Mouse (Mus musculus) limb, embryonic 10.5 days (tissue): Measurements from ENCODE around the gene 1810062G17Rik. TPM values are rescaled to one million over a fixed set of nuclear protein-coding genes. Genes with fewer than 3 reads are reported as not detected.

Source experiments
- DNase-seq: peaks from one replicate; pipeline ENCODE4 v3.0.0-alpha.2; 2017; ENCODE audit warnings: low spot score
- H3K27ac ChIP-seq: fragments of 300-500 bp; sonication (generic); 2 replicates; pipeline ENCODE4 v1.5.1; 2016; ENCODE audit warnings: mild to moderate bottlenecking
- H3K27me3 ChIP-seq: fragments of 300-500 bp; sonication (generic); 2 replicates; pipeline ENCODE4 v1.6.1; 2016; ENCODE audit warnings: low read depth, mild to moderate bottlenecking; ENCODE audit not compliant: poor library complexity, severe bottlenecking
- H3K36me3 ChIP-seq: fragments of 300-500 bp; sonication (generic); 2 replicates; pipeline ENCODE4 v1.6.1; 2016; ENCODE audit warnings: mild to moderate bottlenecking, moderate library complexity
- H3K4me1 ChIP-seq: fragments of 300-500 bp; sonication (generic); 2 replicates; pipeline ENCODE4 v1.6.1; 2016
- H3K4me3 ChIP-seq: fragments of 300-500 bp; sonication (generic); 2 replicates; pipeline ENCODE4 v1.5.1; 2016; ENCODE audit warnings: mild to moderate bottlenecking, moderate library complexity
- H3K9me3 ChIP-seq: fragments of 300-500 bp; sonication (generic); replicated peaks from 2 replicates; pipeline ENCODE4 v1.6.1; 2016; ENCODE audit warnings: mild to moderate bottlenecking
- WGBS: fragments of 180-500 bp; shearing (Covaris S2); methylation state at CpG from one replicate; pipeline ENCODE4 v1.1.7; 2016; 5-methylcytosine and 5-hydroxymethylcytosine counted together
- polyA plus RNA-seq: library from polyadenylated mRNA; unstranded; fragments of >200 nt; fragmentation: Nextera tagmentation; extraction: Ambion mirVana; gene quantifications from 2 replicates; pipeline ENCODE4 v1.2.1, GENCODE M21; 2016

1810062G17Rik gene
- polyA plus RNA-seq, result 0.55 and 0.84 TPM in 2 replicates

GRCm38 (mm10) chr3:36475532-36476087 is at the start of gene 1810062G17Rik, which contains the start of gene Anxa5:
Gene 1810062G17Rik (plus strand): TSS chr3:36475937.
Gene Anxa5 (minus strand): TSS chr3:36475894.
- under 1% methylated on average over 32 of the region's 32 CpGs for WGBS
- Histone ChIP-seq H3K9me3 (no peaks in the 10 kb centered on the region), H3K4me1 (peaks cover 22% of the 10 kb centered on the region), H3K4me3 (peak within 1 kb of the TSS; percentile 72), H3K27me3 (no peaks in the 10 kb centered on the region), H3K36me3 (no peaks in the 10 kb centered on the region), H3K27ac (peak within 1 kb of the TSS; percentile 86)
- peak; percentile 94 for DNase-seq

GRCm38 (mm10) chr3:36427386-36427785 is 48.4 kb upstream of the 1810062G17Rik start:
- Histone ChIP-seq H3K4me3 (no peak overlapping the region), H3K36me3 (no peaks in the 10 kb centered on the region), H3K27me3 (no peaks in the 10 kb centered on the region), H3K4me1 (no peaks in the 10 kb centered on the region), H3K27ac (no peak overlapping the region), H3K9me3 (no peaks in the 10 kb centered on the region)
- DNase-seq, result no peak
- WGBS, result 97% methylated on average over 8 of the region's 8 CpGs

- H3K36me3 ChIP-seq, result no peaks in the 10 kb centered on the region
- H3K4me3 ChIP-seq, result no peak overlapping the region
- H3K27me3 ChIP-seq, result no peaks in the 10 kb centered on the region
- 97% methylated on average over 1 of the region's 1 CpGs for WGBS
- H3K9me3 ChIP-seq, result no peaks in the 10 kb centered on the region
- no peaks in the 10 kb centered on the region for H3K4me1 ChIP-seq
- no peak overlapping the region for H3K27ac ChIP-seq
- DNase-seq, result no peak
Observed at GRCm38 (mm10) chr3:36430360-36430759, 45.4 kb upstream of the 1810062G17Rik start.

GRCm38 (mm10) chr3:36440280-36440679 is 35.5 kb upstream of the 1810062G17Rik start:
- no peak for DNase-seq
- 83% methylated on average over 4 of the region's 4 CpGs for WGBS
- H3K27ac ChIP-seq, result no peak overlapping the region
- no peaks in the 10 kb centered on the region for H3K27me3 ChIP-seq
- no peaks in the 10 kb centered on the region for H3K4me1 ChIP-seq
- H3K9me3 ChIP-seq, result no peaks in the 10 kb centered on the region
- H3K4me3 ChIP-seq, result no peak overlapping the region
- H3K36me3 ChIP-seq, result no peaks in the 10 kb centered on the region

- Histone ChIP-seq H3K4me3 (no peak overlapping the region), H3K36me3 (no peaks in the 10 kb centered on the region), H3K4me1 (no peaks in the 10 kb centered on the region), H3K9me3 (no peaks in the 10 kb centered on the region), H3K27ac (no peak overlapping the region), H3K27me3 (no peaks in the 10 kb centered on the region)
- peak; percentile 56 for DNase-seq
- WGBS, result 2% methylated on average over 2 of the region's 2 CpGs
Observed at GRCm38 (mm10) chr3:36442426-36442825, 33.3 kb upstream of the 1810062G17Rik start.

- no peak overlapping the region for H3K4me3 ChIP-seq
- H3K27ac ChIP-seq, result no peak overlapping the region
- 0 out of 2 replicates have a peak, but pooled peaks cover 2% of the 10 kb centered on the region for H3K36me3 ChIP-seq
- H3K27me3 ChIP-seq, result no peaks in the 10 kb centered on the region
- 89% methylated on average over 3 of the region's 3 CpGs for WGBS
- H3K4me1 ChIP-seq, result peaks cover 21% of the 10 kb centered on the region
- H3K9me3 ChIP-seq, result no peaks in the 10 kb centered on the region
- DNase-seq, result no peak
Observed at GRCm38 (mm10) chr3:36446041-36446440, 29.7 kb upstream of the 1810062G17Rik start.

GRCm38 (mm10) chr3:36446506-36446905 is 29.2 kb upstream of the 1810062G17Rik start:
- 0 out of 2 replicates have a peak, but pooled peaks cover 2% of the 10 kb centered on the region for H3K36me3 ChIP-seq
- peaks cover 21% of the 10 kb centered on the region for H3K4me1 ChIP-seq
- WGBS, result 85% methylated on average over 5 of the region's 5 CpGs
- no peaks in the 10 kb centered on the region for H3K27me3 ChIP-seq
- H3K27ac ChIP-seq, result no peak overlapping the region
- no peak for DNase-seq
- H3K9me3 ChIP-seq, result no peaks in the 10 kb centered on the region
- H3K4me3 ChIP-seq, result no peak overlapping the region

GRCm38 (mm10) chr3:36446918-36447317 is 28.8 kb upstream of the 1810062G17Rik start:
- no peaks in the 10 kb centered on the region for H3K9me3 ChIP-seq
- 0 out of 2 replicates have a peak, but pooled peaks cover 2% of the 10 kb centered on the region for H3K36me3 ChIP-seq
- no peaks in the 10 kb centered on the region for H3K27me3 ChIP-seq
- DNase-seq, result no peak
- no peak overlapping the region for H3K27ac ChIP-seq
- 80% methylated on average over 6 of the region's 6 CpGs for WGBS
- no peak overlapping the region for H3K4me3 ChIP-seq
- peaks cover 21% of the 10 kb centered on the region for H3K4me1 ChIP-seq

- peak; percentile 50 for DNase-seq
Observed at GRCm38 (mm10) chr3:36449292-36450165, 26.2 kb upstream of the 1810062G17Rik start.

GRCm38 (mm10) chr3:36452502-36452901 is 23.2 kb upstream of the 1810062G17Rik start:
- 89% methylated on average over 1 of the region's 1 CpGs for WGBS
- Histone ChIP-seq H3K27ac (no peak overlapping the region), H3K4me1 (peaks cover 21% of the 10 kb centered on the region), H3K4me3 (no peak overlapping the region), H3K36me3 (peaks cover 19% of the 10 kb centered on the region), H3K27me3 (no peaks in the 10 kb centered on the region), H3K9me3 (no peaks in the 10 kb centered on the region)
- no peak for DNase-seq

More at GRCm38 (mm10) chr3:36449292-36450165, 26.2 kb upstream of the 1810062G17Rik start:
- no peaks in the 10 kb centered on the region for H3K27me3 ChIP-seq
- peaks cover 8% of the 10 kb centered on the region; the same call in 1 of the 2 replicates for H3K36me3 ChIP-seq
- H3K27ac ChIP-seq, result peak overlapping the region; percentile 75
- peaks cover 21% of the 10 kb centered on the region for H3K4me1 ChIP-seq
- no peak overlapping the region for H3K4me3 ChIP-seq
- H3K9me3 ChIP-seq, result no peaks in the 10 kb centered on the region
- WGBS, result 31% methylated on average over 20 of the region's 20 CpGs

- Histone ChIP-seq H3K27ac (no peak overlapping the region), H3K4me3 (no peak overlapping the region), H3K9me3 (no peaks in the 10 kb centered on the region), H3K4me1 (peaks cover 1% of the 10 kb centered on the region), H3K36me3 (peaks cover 18% of the 10 kb centered on the region), H3K27me3 (no peaks in the 10 kb centered on the region)
- no peak for DNase-seq
- WGBS, result 93% methylated on average over 8 of the region's 8 CpGs
Observed at GRCm38 (mm10) chr3:36455124-36455523, 20.6 kb upstream of the 1810062G17Rik start.

GRCm38 (mm10) chr3:36455566-36455965 is 20.2 kb upstream of the 1810062G17Rik start:
- H3K27me3 ChIP-seq, result no peaks in the 10 kb centered on the region
- WGBS, result 73% methylated on average over 3 of the region's 3 CpGs
- DNase-seq, result no peak

GRCm38 (mm10) chr3:36460717-36461116 is 15.0 kb upstream of the 1810062G17Rik start:
- no peak overlapping the region for H3K27ac ChIP-seq
- H3K4me1 ChIP-seq, result 0 out of 2 replicates have a peak, but pooled peaks cover 3% of the 10 kb centered on the region
- 95% methylated on average over 7 of the region's 7 CpGs for WGBS
- DNase-seq, result no peak
- H3K9me3 ChIP-seq, result no peaks in the 10 kb centered on the region
- no peak overlapping the region for H3K4me3 ChIP-seq
- no peaks in the 10 kb centered on the region for H3K27me3 ChIP-seq
- peaks cover 11% of the 10 kb centered on the region; the same call in 1 of the 2 replicates for H3K36me3 ChIP-seq

More at GRCm38 (mm10) chr3:36455566-36455965, 20.2 kb upstream of the 1810062G17Rik start:
- H3K4me1 ChIP-seq, result no peaks in the 10 kb centered on the region
- H3K27ac ChIP-seq, result no peak overlapping the region
- no peaks in the 10 kb centered on the region for H3K9me3 ChIP-seq
- H3K4me3 ChIP-seq, result no peak overlapping the region
- peaks cover 19% of the 10 kb centered on the region for H3K36me3 ChIP-seq
